Mouse (Mus musculus): ENCODE data around the gene Brpf1. TPM values are rescaled to one million over a fixed set of nuclear protein-coding genes. Genes with fewer than 3 reads are reported as not detected.

Gene Brpf1
- total RNA-seq, 2 experiments from 2014 or later = 25.4 to 26.4 TPM

- no peak for DNase-seq (ENCODE audit: low spot score in 2 of 2)
Observed at GRCm38 (mm10) chr6:113351653-113352052, 44.7 kb downstream of the Brpf1 start.

GRCm38 (mm10) chr6:113352820-113353219 lies 45.9 kb downstream of the Brpf1 start:
- DNase-seq (ENCODE audit: low spot score in 2 of 2) = no peak

- DNase-seq (ENCODE audit: low spot score in 2 of 2) = no peak
Observed at GRCm38 (mm10) chr6:113353696-113354095, 46.8 kb downstream of the Brpf1 start.

- DNase-seq (ENCODE audit: low spot score in 2 of 2) = no peak
Observed at GRCm38 (mm10) chr6:113361476-113361875, 54.5 kb downstream of the Brpf1 start.

- DNase-seq (ENCODE audit: low spot score in 2 of 2) = no peak
Observed at GRCm38 (mm10) chr6:113362241-113362640, 55.3 kb downstream of the Brpf1 start.

- DNase-seq (ENCODE audit: low spot score in 2 of 2) = no peak
Observed at GRCm38 (mm10) chr6:113364518-113365135, 57.7 kb downstream of the Brpf1 start.

GRCm38 (mm10) chr6:113366639-113367038 lies 59.7 kb downstream of the Brpf1 start:
- DNase-seq (ENCODE audit: low spot score in 2 of 2) = no peak

GRCm38 (mm10) chr6:113367574-113367973 lies 60.6 kb downstream of the Brpf1 start:
- no peak for DNase-seq (ENCODE audit: low spot score in 2 of 2)

- DNase-seq (ENCODE audit: low spot score in 2 of 2) = no peak
Observed at GRCm38 (mm10) chr6:113368124-113368523, 61.2 kb downstream of the Brpf1 start.

- no peak for DNase-seq (ENCODE audit: low spot score in 2 of 2)
Observed at GRCm38 (mm10) chr6:113368577-113368976, 61.6 kb downstream of the Brpf1 start.

- DNase-seq (ENCODE audit: low spot score in 2 of 2) = no peak
Observed at GRCm38 (mm10) chr6:113370194-113370929, 63.4 kb downstream of the Brpf1 start.

- DNase-seq (ENCODE audit: low spot score in 2 of 2) = no peak
Observed at GRCm38 (mm10) chr6:113373491-113373890, 66.6 kb downstream of the Brpf1 start.

Other genes starting within 250 kb of the Brpf1 start
- gene Setd5, start 229.8 kb upstream of the Brpf1 start, total RNA-seq (2021) = 10 to 100 TPM; 72.2 to 86.2 TPM
- 1 to 10 TPM; 4.1 to 4.3 TPM for gene Lhfpl4, start 111.8 kb upstream of the Brpf1 start, total RNA-seq (2021)
- gene Mtmr14, start 69.3 kb upstream of the Brpf1 start, total RNA-seq (2021) = 10 to 100 TPM; 18.2 to 18.4 TPM
- 1 to 10 TPM; 2.8 to 4.4 TPM for gene Cpne9, start 24.8 kb upstream of the Brpf1 start, total RNA-seq (2021)
- gene Ogg1, start 19.8 kb downstream of the Brpf1 start, total RNA-seq (2021) = 10 to 100 TPM in 1 of 2 experiments, 1 to 10 TPM in 1; 10.0 to 10.3 TPM
- 10 to 100 TPM; 53.1 to 55.4 TPM for gene Camk1, start 36.8 kb downstream of the Brpf1 start, total RNA-seq (2021)
- 10 to 100 TPM; 31.9 to 36.1 TPM for gene Tada3, start 70.7 kb downstream of the Brpf1 start, total RNA-seq (2021)
- 100 to 1,000 TPM; 184 to 190 TPM for gene Arpc4, start 71.0 kb downstream of the Brpf1 start, total RNA-seq (2021)
- gene Ttll3, start 82.1 kb downstream of the Brpf1 start, total RNA-seq (2021) = 1 to 10 TPM; 3.0 to 4.0 TPM
- 1 to 10 TPM; 6.3 to 8.5 TPM for gene Rpusd3, start 112.2 kb downstream of the Brpf1 start, total RNA-seq (2021)
- gene Cidec, start 128.6 kb downstream of the Brpf1 start, total RNA-seq (2021) = 100 to 1,000 TPM; 321 to 750 TPM
- gene Jagn1, start 135.4 kb downstream of the Brpf1 start, total RNA-seq (2021) = 10 to 100 TPM; 47.2 to 49.7 TPM
- 1 to 10 TPM in 1 of 2 experiments, under 1 TPM in 1; 0.83 to 2.6 TPM for gene Il17re, start 151.3 kb downstream of the Brpf1 start, total RNA-seq (2021)
- 10 to 100 TPM; 19.9 to 26.9 TPM for gene Il17rc, start 164.3 kb downstream of the Brpf1 start, total RNA-seq (2021)
- gene Creld1, start 176.2 kb downstream of the Brpf1 start, total RNA-seq (2021) = 10 to 100 TPM; 53.7 to 55.8 TPM
- gene Prrt3, start 194.8 kb downstream of the Brpf1 start, total RNA-seq (2021) = under 1 TPM in 1 of 2 experiments, not detected in 1; 0.32 TPM
- gene Emc3, start 224.5 kb downstream of the Brpf1 start, total RNA-seq (2021) = 100 to 1,000 TPM in 1 of 2 experiments, 10 to 100 TPM in 1; 89.8 to 107 TPM
- under 1 TPM; 0.19 to 0.43 TPM for gene Fancd2, start 224.5 kb downstream of the Brpf1 start, total RNA-seq (2021)

All from adrenal gland, adult 18-20 months (tissue).